Mouse (Mus musculus) megakaryocyte, embryonic 14.5 days (primary cell): Measurements from ENCODE around the gene Zbtb20.

ENCODE experiments used
- FLI1 ChIP-seq: IDR thresholded peaks from 2 replicates; pipeline ENCODE4 v1.6.1; 2012; ENCODE audit warnings: low read length, inconsistent platforms, mixed read lengths
- GATA1 ChIP-seq: IDR thresholded peaks from 3 replicates; pipeline ENCODE4 v1.6.1; 2012; ENCODE audit warnings: mixed read lengths, low read length, inconsistent platforms, borderline replicate concordance

DNA sequence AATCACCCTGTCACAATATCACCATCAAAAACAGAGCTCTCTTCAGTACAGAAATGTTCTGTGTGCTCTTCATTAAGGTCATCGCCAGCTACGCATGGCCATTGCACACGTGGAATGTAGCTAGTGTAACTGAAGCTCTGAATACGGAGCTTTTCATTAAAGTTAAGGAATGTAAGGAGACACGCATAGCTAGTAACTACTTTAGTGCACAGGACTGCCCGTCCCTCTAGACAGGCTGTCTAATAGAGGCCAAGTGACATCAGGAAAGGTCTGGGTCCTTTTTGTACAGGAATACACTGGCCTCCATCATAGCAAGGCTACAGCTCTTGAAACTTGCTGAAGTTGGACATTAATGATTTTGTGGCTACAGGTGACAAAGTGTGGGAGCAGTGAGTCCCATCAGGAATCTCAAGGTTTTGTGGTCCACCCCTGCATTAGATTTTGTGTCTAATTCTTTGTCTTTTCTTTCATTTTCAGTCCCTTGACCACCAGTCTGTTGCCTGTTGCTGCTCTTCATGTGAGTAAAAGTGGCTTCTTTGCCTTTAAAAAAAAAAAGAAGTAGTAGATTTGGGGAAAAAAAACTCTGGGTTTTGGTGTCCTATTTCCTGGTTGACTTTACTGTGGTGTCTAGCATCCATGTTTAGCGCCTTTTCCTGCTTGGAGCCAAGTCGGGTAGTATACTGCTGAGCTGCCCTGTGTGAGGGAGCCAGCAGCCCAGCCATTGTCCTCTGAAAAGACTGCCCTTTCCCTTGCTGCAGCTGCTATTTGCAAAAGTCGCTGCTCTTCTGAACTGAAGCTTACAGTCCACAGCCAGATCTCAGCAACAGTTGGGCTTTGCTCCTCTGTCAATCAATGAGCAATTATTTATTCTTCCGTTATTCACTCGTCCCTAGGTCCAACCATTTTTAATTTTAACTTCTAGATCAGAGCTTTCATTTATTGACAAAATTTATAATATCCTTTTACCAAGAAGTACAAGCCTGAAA is 587.1 kb downstream of the Zbtb20 start:
- TF ChIP-seq GATA1 (no peak), FLI1 (no peak)
